Mouse (Mus musculus): ENCODE data around the gene Olfr979. TPM values are rescaled to one million over a fixed set of nuclear protein-coding genes. Genes with fewer than 3 reads are reported as not detected.

Gene Olfr979
- not detected in 2 replicates for polyA plus RNA-seq (2012; rRNA removed)

DNA sequence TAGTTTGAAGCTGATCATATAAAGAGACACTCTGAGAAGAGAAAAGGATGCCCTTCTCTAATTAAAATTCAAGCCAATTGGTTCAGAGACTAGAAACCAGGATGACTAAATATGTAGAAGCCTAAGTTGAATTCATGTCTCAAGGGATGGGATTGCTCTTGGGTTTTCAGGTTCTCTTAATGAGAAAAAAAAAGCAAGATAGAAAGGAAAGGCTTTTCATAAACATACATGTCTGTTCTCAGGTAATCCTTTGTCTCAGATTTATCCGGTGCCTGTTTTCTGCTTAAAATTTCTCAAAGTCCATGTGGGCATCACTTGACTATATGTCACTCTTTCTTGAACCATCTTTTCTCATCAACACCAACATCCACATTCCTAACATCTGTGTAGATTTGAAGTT is at the start of gene Olfr979:
Olfr979 (minus strand) TSS at position 101 of the 400 bp plus-strand sequence.

DNA sequence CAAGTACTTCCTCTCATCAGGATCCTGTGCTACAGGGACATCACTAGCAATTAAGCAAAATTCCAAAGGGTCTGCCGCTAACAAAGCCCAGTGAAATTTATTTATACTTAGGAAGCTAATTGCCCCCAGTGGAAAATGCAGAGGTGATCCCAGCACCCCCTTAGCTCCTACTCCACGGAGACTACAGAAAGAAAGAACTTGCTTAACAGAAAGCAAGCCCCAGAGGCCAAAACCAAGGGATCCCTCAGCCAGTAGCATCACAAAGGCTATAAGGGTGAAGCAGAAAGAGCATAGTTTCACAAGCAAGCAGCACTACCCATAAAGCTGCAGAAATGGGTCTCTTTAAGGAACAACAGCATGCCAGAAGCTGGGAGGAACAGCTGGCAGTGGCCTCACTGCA is 17.9 kb upstream of the Olfr979 start, which contains the start of gene Olfr981:
Olfr981 (plus strand) TSS at position 301 of the 400 bp plus-strand sequence.

DNA sequence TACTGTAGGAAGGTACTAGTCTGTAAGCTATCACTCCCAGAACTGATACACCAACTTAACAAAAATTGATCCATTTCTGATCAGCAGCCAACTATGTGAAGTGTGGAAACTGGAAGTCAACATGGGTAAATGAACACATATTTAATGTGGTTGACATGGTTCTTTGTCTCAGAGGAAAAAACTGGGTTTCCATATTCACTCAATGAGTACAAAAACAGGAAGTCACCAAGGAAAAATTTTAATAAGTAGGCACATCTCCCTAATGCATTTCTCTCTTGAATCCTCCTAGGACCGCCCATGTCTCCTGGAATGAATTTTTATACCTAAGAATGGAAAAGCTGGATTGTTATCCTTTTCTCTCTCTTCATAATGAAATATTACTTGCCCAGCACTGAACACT is 6.2 kb upstream of the Olfr979 start, which contains the start of gene Olfr980:
Olfr980 (minus strand) TSS at position 101 of the 400 bp plus-strand sequence.

DNA sequence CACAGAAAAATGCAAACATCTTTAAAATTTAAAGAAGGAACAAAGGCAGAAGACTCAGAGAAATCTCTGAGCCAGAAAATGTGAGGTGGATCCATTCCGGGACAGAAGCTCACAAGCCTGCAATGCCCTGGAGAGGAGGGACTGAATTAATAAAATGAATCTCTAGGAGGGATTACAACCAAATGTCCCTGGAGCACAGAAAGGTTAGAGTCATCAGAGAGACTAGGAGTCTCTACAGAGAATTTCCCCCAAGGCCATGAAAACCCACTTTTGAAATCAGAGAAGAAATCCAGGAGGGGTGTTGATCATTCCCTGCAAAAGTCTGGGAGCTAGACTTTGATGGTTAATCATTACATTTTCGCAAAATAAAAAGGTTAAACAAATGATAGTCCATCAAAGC is 11.5 kb downstream of the Olfr979 start, which contains the start of gene Olfr978:
Olfr978 (plus strand) TSS at position 301 of the 400 bp plus-strand sequence.

DNA sequence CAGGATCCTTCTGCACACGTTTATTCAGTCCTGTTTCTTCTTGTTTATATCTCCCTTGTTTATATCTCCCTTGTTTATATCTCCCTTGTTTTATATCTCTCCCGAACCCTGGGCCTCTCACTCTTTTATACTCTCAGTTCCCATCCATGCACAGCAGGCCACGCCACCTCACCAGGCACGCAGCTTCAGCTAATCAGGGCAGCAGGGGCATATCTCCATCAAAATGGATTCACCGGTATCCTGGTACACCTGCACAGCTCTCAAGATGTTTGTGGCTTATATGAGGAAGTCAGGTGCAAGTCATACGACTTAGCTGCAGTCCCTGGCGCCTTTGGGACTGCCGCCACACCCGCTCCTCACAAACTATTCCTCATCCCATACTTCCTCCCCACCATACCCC is 42.2 kb downstream of the Olfr979 start, which contains the start of gene Olfr976:
Olfr976 (minus strand) TSS at position 101 of the 400 bp plus-strand sequence.

DNA sequence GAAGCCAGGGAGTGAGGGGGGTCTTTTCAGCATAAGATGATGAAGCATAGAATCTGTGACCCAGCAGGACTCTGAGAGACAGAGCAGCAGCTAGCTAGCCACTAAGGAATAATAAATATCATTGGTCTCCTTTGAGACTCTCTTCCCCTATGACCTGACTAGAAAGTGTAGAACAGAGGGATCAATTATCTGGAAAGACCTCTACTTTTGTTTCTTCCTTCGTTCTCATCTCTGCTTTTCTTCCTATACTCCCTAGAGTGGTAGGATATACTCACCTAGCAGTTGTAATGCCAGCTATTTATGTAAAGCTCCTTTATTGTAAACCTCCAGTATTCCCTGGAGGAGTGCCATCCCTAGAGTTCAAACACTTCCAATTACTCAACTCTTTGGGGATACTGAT is 51.3 kb downstream of the Olfr979 start, which contains the start of gene Olfr975:
Olfr975 (minus strand) TSS at position 101 of the 400 bp plus-strand sequence.

Other genes starting within 250 kb of the Olfr979 start
- not detected in 2 replicates for gene Olfr968, start 220.2 kb downstream of the Olfr979 start, polyA plus RNA-seq (2012; rRNA removed)
- not detected in 2 replicates for gene Olfr969, start 212.5 kb downstream of the Olfr979 start, polyA plus RNA-seq (2012; rRNA removed)
- gene Olfr970, start 194.6 kb downstream of the Olfr979 start, polyA plus RNA-seq (2012; rRNA removed): not detected in 2 replicates
- gene Olfr971, start 166.6 kb downstream of the Olfr979 start, polyA plus RNA-seq (2012; rRNA removed): not detected in 2 replicates
- gene Olfr972, start 137.0 kb downstream of the Olfr979 start, polyA plus RNA-seq (2012; rRNA removed): not detected in 2 replicates
- gene Olfr229, start 96.1 kb downstream of the Olfr979 start, polyA plus RNA-seq (2012; rRNA removed): not detected in 2 replicates
- gene Olfr974, start 66.0 kb downstream of the Olfr979 start, polyA plus RNA-seq (2012; rRNA removed): not detected in 2 replicates
- not detected in 2 replicates for gene Olfr975, start 51.4 kb downstream of the Olfr979 start, polyA plus RNA-seq (2012; rRNA removed)
- gene Olfr976, start 42.3 kb downstream of the Olfr979 start, polyA plus RNA-seq (2012; rRNA removed): not detected in 2 replicates
- not detected in 2 replicates for gene Olfr978, start 11.4 kb downstream of the Olfr979 start, polyA plus RNA-seq (2012; rRNA removed)
- not detected in 2 replicates for gene Olfr980, start 6.1 kb upstream of the Olfr979 start, polyA plus RNA-seq (2012; rRNA removed)
- gene Olfr981, start 18.0 kb upstream of the Olfr979 start, polyA plus RNA-seq (2012; rRNA removed): not detected in 2 replicates
- not detected in 2 replicates for gene Olfr982, start 70.4 kb upstream of the Olfr979 start, polyA plus RNA-seq (2012; rRNA removed)
- gene Olfr983, start 90.1 kb upstream of the Olfr979 start, polyA plus RNA-seq (2012; rRNA removed): not detected in 2 replicates
- not detected in 2 replicates for gene Olfr984, start 110.7 kb upstream of the Olfr979 start, polyA plus RNA-seq (2012; rRNA removed)
- gene Olfr985, start 126.7 kb upstream of the Olfr979 start, polyA plus RNA-seq (2012; rRNA removed): not detected in 2 replicates
- gene Tmem225, start 144.7 kb upstream of the Olfr979 start, polyA plus RNA-seq (2012; rRNA removed): not detected in 2 replicates
- gene Olfr986, start 177.5 kb upstream of the Olfr979 start, polyA plus RNA-seq (2012; rRNA removed): not detected in 2 replicates
- gene Zfp202, start 188.9 kb upstream of the Olfr979 start, polyA plus RNA-seq (2012; rRNA removed): 4.9 and 7.2 TPM in 2 replicates

Data from central nervous system, embryonic 11.5 days (tissue).